Mouse (Mus musculus) cerebellum, postnatal 36 days (tissue): ENCODE measurements around the gene C87977.
"Not testable (repeated sequence)": the region's sequence is repeated elsewhere in the genome, so short reads cannot be mapped to it uniquely, and the experiment has no call there.

Source experiments
- DNase-seq, 2 experiments: peaks; one replicate each; pipeline ENCODE4 v3.0.0; 2021 to 2022; ENCODE audit warnings: mixed read lengths in 2 of 2

C87977 gene

DNA sequence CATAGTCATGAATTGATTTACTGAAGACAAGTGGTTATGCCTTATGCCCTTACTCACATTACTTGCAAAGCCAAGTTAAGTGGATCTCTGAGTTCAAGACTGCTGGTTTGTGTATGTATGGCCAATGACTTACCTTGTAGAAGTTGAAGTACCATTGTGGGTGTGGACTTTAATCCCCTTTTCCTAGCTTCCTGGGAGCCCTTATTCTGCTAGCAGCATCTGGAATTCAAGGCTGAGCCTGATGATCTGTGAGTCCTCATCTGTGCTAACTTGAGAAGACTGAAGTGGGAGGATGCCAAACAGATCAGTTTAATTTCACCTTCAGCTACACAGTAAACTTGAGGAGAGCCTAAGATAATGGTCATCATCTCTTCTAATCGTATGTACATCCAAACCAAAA, at the start of gene C87977:
Gene C87977 (minus strand): TSS at position 101 of the 400 bp plus-strand sequence.
- DNase-seq: not testable (repeated sequence)

DNA sequence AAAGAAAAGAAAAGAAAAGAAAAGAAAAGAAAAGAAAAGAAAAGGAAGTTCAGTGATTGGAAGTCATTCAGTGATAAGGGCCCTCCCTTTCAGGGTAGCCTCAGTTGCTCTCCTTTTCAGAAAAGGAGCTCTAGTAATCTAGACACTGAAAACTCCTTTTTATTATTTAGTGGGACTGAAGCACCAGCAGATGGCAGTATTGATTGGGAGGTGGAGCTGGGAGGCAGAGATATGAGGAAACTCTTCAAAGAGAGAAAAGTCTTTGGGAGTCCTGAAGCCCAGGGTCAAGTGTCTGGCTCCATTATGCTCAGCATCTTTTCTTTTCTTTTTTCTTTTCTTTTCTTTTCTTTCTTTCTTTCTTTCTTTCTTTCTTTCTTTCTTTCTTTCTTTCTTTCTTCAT, 41.6 kb upstream of the C87977 start:
- not testable (repeated sequence) for DNase-seq

DNA sequence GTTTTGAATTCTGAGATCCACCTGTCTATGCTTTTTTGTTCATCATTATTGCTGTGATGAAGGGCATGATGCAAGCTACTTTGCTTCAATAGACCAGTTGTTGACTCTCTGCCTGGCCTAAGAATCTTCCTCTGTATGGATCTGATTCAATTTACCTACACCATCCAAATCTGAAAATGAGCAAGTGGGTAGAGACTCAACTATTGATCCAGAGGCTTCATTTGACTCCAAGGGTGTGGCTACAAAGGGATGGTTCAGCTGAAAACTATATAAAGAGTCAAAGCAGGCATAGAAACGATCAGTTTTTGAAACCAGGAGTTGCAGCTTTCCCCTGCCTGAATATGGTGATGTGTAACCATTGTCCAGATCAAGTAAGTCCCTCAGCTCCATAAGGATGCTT, 22.7 kb downstream of the C87977 start, which contains the start of gene Oog2:
Gene Oog2 (plus strand): TSS at position 301 of the 400 bp plus-strand sequence.
- DNase-seq: no peak

DNA sequence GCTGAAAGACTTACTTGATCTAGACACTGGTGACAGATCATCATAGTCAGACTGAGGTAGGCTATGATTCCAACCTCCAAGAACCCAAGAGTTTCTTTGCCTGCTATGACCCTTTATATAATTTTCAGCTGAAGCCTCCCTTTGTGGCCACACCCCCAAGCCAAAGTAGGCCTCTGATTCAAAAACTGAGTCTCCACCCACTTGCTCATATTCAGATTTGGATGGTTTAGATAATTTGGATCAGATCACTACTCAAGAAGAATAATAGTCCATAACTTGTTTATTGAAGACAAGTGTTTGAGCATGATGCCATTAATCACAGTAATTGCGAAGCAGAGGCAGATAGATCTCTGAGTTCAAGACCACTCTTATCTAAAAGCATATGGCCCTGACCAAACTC, 50.6 kb downstream of the C87977 start, which contains the start of gene Oog3:
Gene Oog3 (minus strand): TSS at position 101 of the 400 bp plus-strand sequence.
- no peak for DNase-seq
